Mouse (Mus musculus) large intestine, adult 2 months (tissue): ENCODE measurements at regions not wholly inside any gene's neighbourhood (a gene's known extent, or its start where the extent isn't known, plus 50 kb on each side); places are given as distances from the start of the nearest gene placed in this dataset.

ENCODE experiments used
- DNase-seq: peaks from one replicate; pipeline ENCODE4 v3.0.0-alpha.2; 2012; ENCODE audit warnings: low read depth, low spot score
- WGBS: fragments of 180-500 bp; shearing (Covaris S2); methylation state at CpG from one replicate; pipeline ENCODE4 v1.1.7; 2018; 5-methylcytosine and 5-hydroxymethylcytosine counted together

DNA sequence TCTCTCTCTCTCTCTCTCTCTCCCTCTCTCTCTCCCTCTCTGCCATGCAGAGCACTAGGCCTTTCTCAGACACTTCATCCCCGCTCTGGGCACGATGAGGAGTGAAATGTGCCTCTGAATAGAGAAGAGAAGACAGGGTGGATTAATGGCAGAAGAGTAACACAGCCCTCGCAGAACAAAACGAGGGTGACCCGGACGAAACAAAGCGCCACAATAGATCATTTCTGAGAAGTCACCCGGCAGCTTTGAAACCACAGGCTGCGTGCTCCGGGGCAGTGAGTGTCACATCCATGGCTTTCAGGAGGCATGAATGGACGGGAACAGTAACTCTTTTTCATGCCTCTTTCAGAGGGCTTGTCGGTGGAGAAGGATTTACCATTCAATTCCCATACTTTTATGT lies 66.8 kb upstream of the Pou3f3 start:
- WGBS = 68% methylated on average over 12 of the region's 12 CpGs
- DNase-seq = no peak

DNA sequence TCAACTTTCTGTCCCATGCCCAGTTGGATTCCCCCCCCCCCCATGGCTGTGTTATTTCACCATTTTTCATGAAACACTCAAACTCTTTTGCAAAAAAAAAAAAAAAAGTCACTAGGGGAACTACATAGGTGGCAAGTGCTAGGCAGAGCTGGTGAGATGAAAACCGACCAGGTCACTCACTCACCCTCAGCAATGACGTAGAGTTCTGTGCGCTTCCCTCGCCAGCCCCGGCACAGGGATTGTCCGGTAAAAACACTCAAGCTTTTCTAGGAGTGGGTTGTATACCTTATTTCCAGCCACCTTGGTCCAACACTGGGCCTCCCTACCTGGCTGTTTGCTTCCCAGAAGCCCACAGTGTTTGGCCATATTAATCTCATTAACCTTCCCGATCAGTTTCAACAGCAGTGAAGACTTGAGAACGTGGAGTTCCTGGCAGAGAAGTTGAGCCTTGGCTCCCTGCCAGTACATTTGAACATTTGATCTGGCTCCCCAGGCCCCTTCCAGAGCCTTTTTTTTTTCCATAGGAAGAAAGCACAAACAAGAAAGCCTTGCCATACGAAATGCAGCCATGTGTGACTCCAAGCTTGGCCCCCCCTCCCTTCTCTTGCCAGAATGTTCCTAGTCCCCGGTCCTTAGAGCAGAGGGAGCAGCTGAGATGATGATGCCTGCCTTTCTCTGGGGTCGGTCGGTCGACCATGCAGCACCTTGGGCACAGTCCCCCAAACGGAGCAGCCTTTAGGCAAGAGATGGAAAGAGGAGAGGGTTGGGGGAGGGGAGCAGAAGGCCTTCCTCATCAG lies 65.9 kb upstream of the Pou3f3 start:
- no peak for DNase-seq
- 52% methylated on average over 14 of the region's 14 CpGs for WGBS

DNA sequence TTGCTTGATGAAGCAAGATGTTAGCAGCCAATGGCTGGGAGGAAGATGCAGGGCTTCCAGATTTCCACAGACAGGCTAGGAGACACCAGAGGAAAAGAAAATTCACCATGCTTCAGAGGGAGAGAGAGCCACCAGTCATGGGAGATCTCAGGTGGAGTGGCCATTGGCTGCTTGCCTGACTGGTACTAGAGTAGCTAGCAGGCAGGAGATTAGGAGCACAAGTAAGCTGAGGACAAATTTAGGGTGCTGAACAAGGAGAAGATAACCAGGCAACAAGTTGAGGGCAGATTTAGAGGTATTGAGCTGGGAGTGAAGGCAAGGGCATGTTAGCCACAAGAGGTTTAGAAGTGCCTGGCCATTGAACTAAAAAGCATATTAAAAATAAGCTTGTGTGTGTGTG lies 63.3 kb upstream of the Pou3f3 start:
- DNase-seq = no peak

DNA sequence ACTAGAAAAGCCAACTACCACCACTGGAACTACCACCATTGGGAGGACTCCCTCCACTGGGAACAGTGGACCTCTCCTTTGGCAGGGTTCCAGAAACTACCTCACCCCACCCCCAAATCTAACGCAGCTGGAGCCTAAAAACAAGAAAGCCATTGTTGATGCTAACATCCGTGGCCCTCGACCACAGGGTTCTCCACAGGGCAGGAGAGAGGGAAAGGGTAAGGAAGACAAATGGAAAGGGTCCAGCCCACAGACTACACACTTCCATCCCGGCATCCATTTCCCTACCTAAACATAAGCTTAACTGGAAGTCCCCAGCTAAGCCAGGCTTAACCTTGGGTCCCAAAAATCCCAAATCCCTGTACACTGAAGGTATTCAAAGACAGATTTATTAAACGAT lies 59.0 kb upstream of the Pou3f3 start:
- WGBS = 44% methylated on average over 5 of the region's 5 CpGs
- no peak for DNase-seq
